Mouse (Mus musculus): ENCODE measurements around the gene Itk.
A peak's percentile ranks its signal among the peaks of the same experiment; 100 is the strongest.
"Not testable (repeated sequence)": the region's sequence is repeated elsewhere in the genome, so short reads cannot be mapped to it uniquely, and the experiment has no call there.

Itk gene

GRCm38 (mm10) chr11:46389336-46390117 lies at the start of gene Itk:
Itk (minus strand) TSS chr11:46389515.
- DNase-seq (ENCODE audit: low spot score): no peak

GRCm38 (mm10) chr11:46437459-46438000 lies 48.2 kb upstream of the Itk start:
- DNase-seq (ENCODE audit: low spot score): no peak

GRCm38 (mm10) chr11:46436760-46437458 lies 47.6 kb upstream of the Itk start, which contains the start of gene Med7:
Med7 (plus strand) TSS chr11:46436925.
- DNase-seq (ENCODE audit: low spot score): peak; percentile 95

DNA sequence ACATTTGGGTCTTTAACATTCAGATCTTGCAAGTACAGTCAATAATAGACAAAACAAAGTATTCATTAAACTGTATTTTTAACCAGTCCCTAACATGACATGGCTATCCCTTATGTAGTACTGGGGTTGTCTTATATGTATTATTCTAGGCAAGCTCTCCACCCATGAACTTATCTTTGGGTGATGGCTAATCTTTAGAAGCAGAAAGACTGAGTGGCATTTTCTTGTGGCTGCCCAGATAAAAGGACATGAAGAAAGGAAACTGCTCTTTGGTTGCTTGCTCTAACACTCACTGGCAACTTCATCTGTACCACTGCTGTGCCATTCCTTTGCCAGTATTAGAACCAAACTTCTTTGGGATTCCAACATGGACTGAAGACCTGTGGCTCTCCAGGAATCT lies 46.0 kb upstream of the Itk start:
- DNase-seq (ENCODE audit: low spot score): no peak

DNA sequence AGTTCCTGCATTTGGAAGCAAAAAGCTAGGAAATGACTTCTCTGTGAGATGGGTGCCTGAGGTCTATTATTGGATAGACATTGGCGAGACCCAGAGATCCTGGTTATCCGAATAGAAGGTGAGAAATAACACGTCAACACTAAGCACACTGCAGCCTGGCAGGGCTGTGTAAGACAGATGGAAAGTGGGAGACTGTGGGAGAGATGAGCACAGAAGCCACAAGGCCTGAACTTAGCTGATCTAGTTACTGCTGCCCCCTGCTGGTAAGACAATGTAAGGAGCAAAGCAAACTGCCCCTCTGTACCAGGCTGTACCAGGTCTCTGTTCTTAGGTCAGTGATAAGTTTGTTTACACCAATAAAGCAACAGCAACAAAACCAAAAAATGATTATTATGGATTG lies 41.8 kb upstream of the Itk start:
- DNase-seq (ENCODE audit: low spot score): peak; percentile 75

DNA sequence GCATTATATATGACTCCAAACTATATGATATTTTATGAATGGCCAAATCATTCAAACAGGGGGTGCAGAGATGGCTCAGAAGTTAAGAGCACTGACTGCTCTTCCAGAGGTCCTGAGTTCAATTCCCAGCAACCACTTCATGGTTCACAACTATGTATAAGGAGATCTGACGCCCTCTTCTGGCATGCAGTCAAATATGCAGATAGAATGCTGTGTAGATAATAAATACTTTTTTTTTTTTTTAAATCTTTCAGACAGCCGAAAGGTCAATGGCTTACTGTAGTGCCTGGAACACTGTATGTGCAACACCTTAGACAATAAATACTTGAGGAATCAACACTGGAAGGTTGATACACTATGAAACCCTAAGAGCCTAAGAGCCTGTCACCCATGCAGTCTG lies 40.8 kb upstream of the Itk start:
- DNase-seq (ENCODE audit: low spot score): no peak

GRCm38 (mm10) chr11:46428131-46428530 lies 38.8 kb upstream of the Itk start:
- not testable (repeated sequence) for DNase-seq (ENCODE audit: low spot score)

DNA sequence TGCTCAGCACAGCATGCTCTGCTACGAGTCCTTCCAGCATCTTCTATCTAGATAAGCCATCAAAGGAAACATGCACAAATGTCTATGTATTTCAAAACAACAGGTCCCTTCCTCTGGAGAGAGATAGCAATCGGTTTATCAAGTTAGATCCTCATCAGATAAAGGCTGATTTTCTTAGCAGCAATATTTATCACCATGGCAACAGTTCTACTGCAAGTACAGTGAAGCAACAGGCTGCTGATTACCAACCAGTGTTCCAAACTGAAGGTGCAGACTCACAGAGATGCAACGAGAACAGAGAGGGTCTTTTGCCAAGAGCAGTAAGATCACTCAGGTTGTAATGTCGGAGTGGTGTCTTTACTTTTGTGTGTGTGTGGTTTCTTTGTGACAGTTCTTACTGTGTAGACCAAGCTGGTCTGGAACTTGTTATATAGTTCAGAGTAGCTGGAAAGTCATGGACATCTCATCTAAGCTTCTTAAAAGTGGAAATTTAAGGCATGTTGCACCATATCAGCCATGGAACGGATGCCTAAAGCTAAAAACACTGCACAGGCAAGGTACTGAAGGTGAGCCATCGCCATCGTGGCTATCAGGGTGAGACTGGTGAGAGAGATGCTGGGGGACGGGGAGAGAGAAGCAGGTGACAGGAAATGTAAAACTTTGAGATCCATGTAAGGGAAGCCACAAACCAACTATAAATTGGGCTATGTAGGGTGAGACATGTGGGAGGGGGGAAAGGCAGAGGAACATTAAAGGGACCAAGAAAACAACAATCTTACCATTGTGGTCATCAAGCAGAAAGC lies 32.0 kb upstream of the Itk start:
- DNase-seq (ENCODE audit: low spot score): no peak

GRCm38 (mm10) chr11:46418860-46419259 lies 29.5 kb upstream of the Itk start:
- DNase-seq (ENCODE audit: low spot score): no peak

DNA sequence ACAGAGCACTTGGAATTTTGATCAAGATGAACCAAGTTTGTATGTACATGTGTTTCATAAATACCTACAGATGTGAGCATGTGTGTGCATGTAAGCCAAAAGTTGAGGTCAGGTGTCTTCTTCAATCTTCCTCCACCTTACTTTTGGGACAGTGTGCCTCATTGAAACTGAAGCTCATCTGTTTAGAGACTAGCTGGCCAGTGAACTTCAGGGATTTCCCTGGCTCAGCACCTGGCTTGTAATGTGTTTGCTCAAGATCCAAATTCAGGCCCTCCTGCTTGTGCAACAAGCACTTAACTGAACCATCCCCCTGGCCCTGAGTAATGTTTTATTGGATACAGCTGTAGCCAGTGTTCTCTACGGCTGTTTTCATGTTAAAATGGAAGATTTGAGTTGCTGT lies 29.1 kb upstream of the Itk start:
- DNase-seq (ENCODE audit: low spot score): no peak

DNA sequence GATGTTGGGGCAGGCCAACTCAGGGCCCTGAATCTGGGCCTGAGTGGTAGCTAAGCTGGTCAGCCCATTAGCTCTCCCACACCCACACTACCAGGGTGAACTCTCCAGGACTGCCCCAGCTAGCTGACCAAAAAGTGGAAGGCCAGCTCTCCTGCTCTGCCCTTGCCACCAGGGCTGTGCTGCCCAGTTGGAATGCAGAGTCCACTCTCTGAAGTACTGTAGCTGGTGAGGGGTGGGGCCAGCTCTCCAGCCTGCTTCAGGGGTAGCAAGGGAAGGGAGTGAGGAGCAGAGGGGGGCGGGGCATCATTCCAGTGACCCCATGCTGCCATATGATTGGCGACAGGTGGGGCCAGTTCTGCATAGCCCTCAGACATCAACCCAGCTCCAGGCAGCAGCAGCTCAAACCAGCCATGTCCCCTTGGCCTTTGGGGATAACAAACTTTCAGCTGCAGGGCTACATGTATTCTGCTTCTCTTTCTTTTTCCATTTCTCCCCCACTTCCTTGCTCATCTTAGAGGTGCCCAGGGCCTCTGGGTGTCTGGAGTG lies 20.8 kb upstream of the Itk start:
- no peak for DNase-seq (ENCODE audit: low spot score)

- no peak for DNase-seq (ENCODE audit: low spot score)
Measured at GRCm38 (mm10) chr11:46406721-46407120, 17.4 kb upstream of the Itk start.

- DNase-seq (ENCODE audit: low spot score): no peak
Measured at GRCm38 (mm10) chr11:46404986-46405385, 15.7 kb upstream of the Itk start.

DNA sequence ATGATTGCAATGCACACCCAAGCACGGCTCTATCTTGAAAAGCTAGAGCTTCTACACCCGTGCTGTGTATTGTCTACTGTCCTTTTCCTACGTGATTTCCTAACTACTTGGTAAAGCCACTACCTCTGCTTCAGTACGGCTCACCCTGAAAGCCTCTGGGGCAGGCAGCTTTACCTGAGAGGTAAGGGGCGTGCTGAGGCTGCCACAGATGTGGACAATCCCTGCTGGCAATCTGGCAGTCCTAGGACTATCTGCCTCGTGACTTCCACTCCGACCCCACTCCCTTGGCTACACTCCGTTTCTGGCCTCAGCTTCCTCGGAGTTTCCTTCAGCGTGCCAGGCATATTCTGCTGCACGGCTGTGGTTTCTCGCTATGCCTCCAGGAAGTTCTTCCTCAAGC lies 12.2 kb upstream of the Itk start:
- DNase-seq (ENCODE audit: low spot score): no peak

GRCm38 (mm10) chr11:46398933-46399383 lies 9.6 kb upstream of the Itk start:
- no peak for DNase-seq (ENCODE audit: low spot score)

DNA sequence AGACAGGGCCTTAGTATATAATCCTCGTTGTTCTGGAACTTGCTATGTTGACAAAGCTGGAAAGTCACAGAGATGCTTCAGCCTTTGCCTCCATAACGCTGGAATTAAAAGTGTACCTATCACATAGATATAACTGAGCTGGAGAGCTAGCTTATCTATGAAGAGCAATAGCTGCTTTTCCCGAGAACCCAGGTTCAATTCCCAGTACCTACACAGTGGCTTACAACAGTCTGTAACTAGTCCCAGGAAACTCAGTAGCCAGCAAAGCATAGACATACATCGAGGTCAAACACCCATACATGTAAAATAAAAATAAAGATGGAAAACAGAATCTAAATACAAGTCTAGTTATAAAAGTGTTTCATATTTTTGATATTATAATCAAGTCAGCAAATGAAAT lies 9.2 kb upstream of the Itk start:
- no peak for DNase-seq (ENCODE audit: low spot score)

GRCm38 (mm10) chr11:46397900-46398299 lies 8.6 kb upstream of the Itk start:
- DNase-seq (ENCODE audit: low spot score): no peak

- no peak for DNase-seq (ENCODE audit: low spot score)
Measured at GRCm38 (mm10) chr11:46396860-46397179, 7.5 kb upstream of the Itk start.

DNA sequence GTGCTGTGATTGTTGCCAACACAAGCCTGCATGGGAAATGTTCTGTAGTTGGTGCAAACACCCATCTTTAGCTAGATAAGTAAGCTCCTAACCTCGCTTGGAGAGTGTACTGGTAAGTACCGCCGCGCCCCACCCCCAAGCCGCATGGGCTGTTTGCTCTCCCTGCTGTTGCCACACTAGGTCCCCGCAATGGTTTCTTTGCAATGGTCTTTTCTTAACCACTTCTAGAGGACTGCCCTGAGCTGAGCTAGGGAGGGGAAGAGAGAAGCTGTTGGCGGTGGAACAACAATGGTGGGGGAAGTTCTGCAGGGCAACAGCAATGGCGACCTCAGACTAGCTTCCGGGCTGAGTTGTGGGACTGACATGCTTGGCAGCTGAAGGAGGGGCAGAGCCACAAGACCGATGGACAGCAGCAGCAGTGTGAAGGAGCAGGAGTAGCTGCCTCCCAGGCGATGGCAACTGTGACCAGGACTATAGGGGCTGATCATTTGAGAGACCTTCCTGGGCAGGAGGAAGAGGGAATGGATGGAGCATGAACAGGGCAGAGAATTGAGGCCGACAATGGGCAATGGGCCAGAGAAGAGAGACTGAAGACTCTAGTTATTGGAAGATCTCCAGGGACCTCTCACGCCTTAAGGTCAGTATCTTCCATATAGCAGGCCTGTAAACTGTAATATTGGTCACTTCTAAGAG lies 7.0 kb upstream of the Itk start, which contains the start of gene Fam71b:
Gene Fam71b (plus strand): TSS at position 393 of the 693 bp plus-strand sequence.
- no peak for DNase-seq (ENCODE audit: low spot score)

DNA sequence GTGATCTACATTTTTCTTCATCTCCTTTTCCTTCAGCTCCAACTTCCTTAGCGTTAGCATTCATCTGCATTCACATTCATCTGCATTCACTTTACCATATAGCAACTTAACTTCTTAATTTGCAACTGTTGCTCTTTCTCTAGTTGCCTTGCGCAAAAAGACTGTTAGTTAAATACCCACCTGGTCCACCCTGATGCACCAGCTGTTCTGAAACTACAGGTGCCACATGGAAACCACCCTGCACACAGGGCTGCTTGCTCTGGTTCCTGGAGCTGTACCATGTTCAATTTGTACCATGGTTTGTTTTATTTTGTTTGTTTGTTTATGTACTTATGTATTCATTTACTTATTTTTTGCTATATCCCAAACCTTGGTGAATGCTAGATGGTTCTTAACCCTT lies 6.4 kb upstream of the Itk start:
- no peak for DNase-seq (ENCODE audit: low spot score)

- DNase-seq (ENCODE audit: low spot score): no peak
Measured at GRCm38 (mm10) chr11:46395088-46395487, 5.8 kb upstream of the Itk start.

DNA sequence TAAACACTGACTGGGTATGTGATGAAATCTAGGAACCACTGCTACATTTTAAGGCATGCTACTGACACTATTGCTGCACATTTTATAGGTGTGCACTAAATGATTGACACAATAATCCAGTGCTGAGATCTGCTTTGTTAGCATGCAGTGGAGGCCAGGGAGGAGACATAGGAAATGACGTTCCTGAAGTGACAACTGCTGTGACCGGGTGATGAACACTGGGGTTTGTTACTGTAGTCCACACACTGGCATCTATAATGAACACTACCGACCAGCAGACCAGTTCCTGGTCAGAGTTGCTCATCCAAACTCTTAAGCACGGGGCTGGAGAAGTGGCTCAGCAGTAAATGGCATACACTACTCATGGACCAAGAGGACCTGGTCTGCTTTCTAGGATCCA lies 4.1 kb upstream of the Itk start:
- no peak for DNase-seq (ENCODE audit: low spot score)

All from urinary bladder, postnatal 14 days (tissue).